Mouse (Mus musculus): Measurements from ENCODE around the gene Nr2f1. TPM values are rescaled to one million over a fixed set of nuclear protein-coding genes. Genes with fewer than 3 reads are reported as not detected.
A peak's percentile ranks its signal among the peaks of the same experiment; 100 is the strongest.
"Not testable (repeated sequence)": the region's sequence is repeated elsewhere in the genome, so short reads cannot be mapped to it uniquely, and the experiment has no call there.

Nr2f1 gene
- 4.1 and 4.6 TPM in 2 replicates for polyA plus RNA-seq (2015; fragmentation: Nextera tagmentation; extraction: Ambion mirVana)

DNA sequence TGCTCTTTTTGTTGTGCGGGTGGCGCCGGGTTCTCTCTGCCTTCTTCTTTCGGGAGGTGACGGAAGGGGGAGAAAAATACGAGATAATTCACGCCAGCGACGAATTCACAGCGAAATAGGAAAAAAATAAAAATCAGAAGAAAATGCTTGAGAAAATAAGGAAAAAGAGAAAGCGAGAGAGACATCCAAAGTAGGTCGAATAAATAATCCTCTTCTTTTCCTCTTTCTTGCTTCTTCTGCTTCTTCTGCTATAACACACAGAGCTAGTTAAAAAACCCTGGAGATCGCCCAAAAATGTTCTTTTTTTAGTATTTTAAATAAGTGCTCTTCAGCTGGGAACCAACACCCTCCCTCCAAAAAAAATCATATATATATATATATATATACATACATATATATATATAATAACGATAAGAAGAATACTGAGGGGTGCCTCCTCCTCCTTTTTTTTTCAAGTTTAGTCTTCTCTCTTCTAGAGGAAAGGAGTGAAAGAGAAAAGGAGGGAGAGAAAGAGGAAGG, at the start of gene Nr2f1:
Nr2f1 (minus strand) TSS at position 116 of the 519 bp plus-strand sequence.
- H3K27ac ChIP-seq (replicated peaks) = peak within 1 kb of the TSS; percentile 96
- H3K9ac ChIP-seq = peak within 1 kb of the TSS; percentile 93
- peak within 1 kb of the TSS; percentile 83 for H3K4me3 ChIP-seq
- peaks cover 36% of the 10 kb centered on the region for H3K27me3 ChIP-seq (replicated peaks)
- H3K4me1 ChIP-seq = peaks cover 25% of the 10 kb centered on the region
- H3K4me2 ChIP-seq = peak within 1 kb of the TSS; percentile 91
- WGBS = under 1% methylated on average over 14 of the region's 14 CpGs
- no peaks in the 10 kb centered on the region for H3K9me3 ChIP-seq
- ATAC-seq (ENCODE audit: extremely low read depth, insufficient number of reproducible peaks, low FRiP score, low TSS enrichment) = no peak
- 0 out of 2 replicates have a peak, but pooled peaks cover 5% of the 10 kb centered on the region for H3K36me3 ChIP-seq

DNA sequence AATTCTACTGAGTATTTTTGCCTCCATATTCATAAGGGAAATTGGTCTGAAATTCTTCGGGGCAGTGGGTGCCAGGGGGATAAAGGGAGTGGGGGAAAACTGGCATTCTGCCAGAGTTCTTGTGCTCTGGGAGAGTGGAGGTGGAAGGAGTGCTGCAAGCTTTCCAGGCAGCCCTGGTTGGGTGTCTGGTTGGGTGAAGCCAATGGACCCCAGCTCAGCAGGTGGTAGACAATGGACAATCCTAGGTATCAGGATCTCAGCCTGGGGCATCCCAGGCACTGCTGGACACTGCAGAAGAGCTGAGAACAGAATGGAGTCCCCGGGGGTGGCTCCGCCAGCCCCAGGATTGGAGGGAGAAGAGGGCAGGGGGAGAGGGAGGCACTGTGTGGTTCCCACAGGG, 22.1 kb upstream of the Nr2f1 start:
- Histone ChIP-seq H3K4me1 (no peaks in the 10 kb centered on the region), H3K9ac (no peak overlapping the region), H3K36me3 (no peaks in the 10 kb centered on the region), H3K4me3 (no peak overlapping the region), H3K27ac (replicated peaks) (no peak overlapping the region), H3K27me3 (replicated peaks) (no peaks in the 10 kb centered on the region), H3K4me2 (no peak overlapping the region), H3K9me3 (no peaks in the 10 kb centered on the region)
- ATAC-seq (ENCODE audit: extremely low read depth, insufficient number of reproducible peaks, low FRiP score, low TSS enrichment) = no peak
- whole genome bisulfite sequencing = 71% methylated on average over 3 of the region's 3 CpGs

DNA sequence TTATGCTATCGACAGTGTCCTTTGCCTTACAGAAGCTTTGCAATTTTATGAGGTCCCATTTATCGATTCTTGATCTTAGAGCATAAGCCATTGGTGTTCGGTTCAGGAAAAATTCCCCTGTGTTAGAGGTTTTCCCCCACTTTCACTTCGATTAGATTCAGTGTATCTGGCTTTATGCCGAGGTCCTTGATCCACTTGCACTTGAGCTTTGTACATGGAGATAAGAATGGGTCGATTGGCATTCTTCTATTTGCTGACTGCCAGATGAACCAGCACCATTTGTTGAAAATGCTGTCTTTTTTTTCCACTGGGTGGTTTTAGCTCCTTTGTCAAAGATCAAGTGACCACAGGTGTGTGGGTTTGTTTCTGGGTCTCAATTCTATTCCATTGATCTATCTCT, 20.7 kb upstream of the Nr2f1 start:
- ATAC-seq (ENCODE audit: extremely low read depth, insufficient number of reproducible peaks, low FRiP score, low TSS enrichment); H3K27ac ChIP-seq (replicated peaks); H3K4me3 ChIP-seq; H3K4me2 ChIP-seq; H3K9ac ChIP-seq; H3K4me1 ChIP-seq; H3K36me3 ChIP-seq; H3K27me3 ChIP-seq (replicated peaks); H3K9me3 ChIP-seq: not testable (repeated sequence)
- 75% methylated on average over 6 of the region's 6 CpGs for WGBS

DNA sequence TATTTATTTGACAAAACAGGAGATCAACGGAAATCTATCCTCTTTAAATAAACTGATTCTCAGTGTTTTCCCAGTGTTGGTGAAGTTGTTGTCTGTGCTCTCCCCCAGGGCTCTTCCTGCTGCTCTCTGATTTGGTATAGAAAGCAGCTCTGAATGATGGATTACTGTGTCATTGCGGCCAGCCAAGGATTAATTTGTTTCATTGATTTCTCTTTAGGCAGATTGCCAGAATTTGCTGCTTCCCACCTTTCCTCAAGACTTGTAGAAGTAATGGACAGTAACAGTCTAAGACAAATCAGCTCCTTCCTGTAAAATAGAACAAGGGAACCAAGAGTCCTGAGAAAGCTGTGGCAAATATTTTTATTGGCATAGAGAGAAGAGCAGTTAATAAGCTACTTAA, 15.7 kb upstream of the Nr2f1 start:
- H3K9ac ChIP-seq = no peak overlapping the region
- no peak overlapping the region for H3K27ac ChIP-seq (replicated peaks)
- no peaks in the 10 kb centered on the region for H3K36me3 ChIP-seq
- no peak overlapping the region for H3K4me2 ChIP-seq
- ATAC-seq (ENCODE audit: extremely low read depth, insufficient number of reproducible peaks, low FRiP score, low TSS enrichment) = no peak
- H3K27me3 ChIP-seq (replicated peaks) = peaks cover 37% of the 10 kb centered on the region
- no peak overlapping the region for H3K4me3 ChIP-seq
- no peaks in the 10 kb centered on the region for H3K9me3 ChIP-seq
- 47% methylated on average over 2 of the region's 2 CpGs for WGBS
- H3K4me1 ChIP-seq = peaks cover 7% of the 10 kb centered on the region

DNA sequence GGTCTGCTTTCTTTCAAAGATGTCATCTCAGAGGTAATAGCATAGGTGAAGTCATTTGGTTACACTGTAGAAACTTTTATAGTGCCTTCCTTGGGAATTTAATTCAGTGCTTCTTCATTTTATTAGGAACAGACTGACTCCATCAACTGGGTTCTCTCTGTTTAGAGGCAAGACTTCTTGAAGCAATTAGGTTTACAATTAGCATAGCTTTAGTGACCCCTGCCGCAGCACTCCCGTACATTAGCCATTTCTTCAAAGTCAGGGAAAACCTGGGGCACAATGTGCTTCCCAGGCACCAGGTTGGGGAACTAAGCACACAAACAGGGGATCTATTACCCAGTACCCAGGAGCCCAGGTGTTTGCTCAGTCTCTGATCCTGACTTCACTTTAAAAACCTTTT, 13.6 kb upstream of the Nr2f1 start:
- ATAC-seq (ENCODE audit: extremely low read depth, insufficient number of reproducible peaks, low FRiP score, low TSS enrichment) = no peak
- H3K27ac ChIP-seq (replicated peaks) = no peak overlapping the region
- H3K4me1 ChIP-seq = peaks cover 13% of the 10 kb centered on the region
- H3K4me2 ChIP-seq = no peak overlapping the region
- H3K36me3 ChIP-seq = no peaks in the 10 kb centered on the region
- H3K9me3 ChIP-seq = no peaks in the 10 kb centered on the region
- H3K4me3 ChIP-seq = no peak overlapping the region
- WGBS = 45% methylated on average over 2 of the region's 2 CpGs
- no peak overlapping the region for H3K9ac ChIP-seq
- H3K27me3 ChIP-seq (replicated peaks) = peaks cover 57% of the 10 kb centered on the region

DNA sequence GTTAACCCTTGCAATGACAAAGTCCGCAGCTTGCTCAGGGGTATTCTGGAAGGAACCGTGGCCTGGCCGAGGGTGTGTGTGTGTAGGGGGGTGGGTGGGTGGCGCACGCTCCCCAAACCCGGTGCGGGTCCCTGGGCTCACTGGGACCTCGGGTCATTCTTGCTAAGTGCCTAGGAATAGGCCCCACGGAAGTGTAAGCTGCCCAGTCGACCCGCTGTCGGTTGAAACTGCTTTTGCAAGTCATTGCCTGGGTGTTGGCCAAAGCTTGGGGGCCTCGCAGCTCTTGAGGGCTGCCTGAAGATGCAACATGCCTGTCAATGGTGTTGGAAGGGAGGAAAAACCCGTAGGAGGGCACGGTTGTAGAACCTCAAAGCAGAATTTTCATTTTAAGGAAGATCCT, 12.6 kb upstream of the Nr2f1 start:
- WGBS = 27% methylated on average over 15 of the region's 15 CpGs
- Histone ChIP-seq H3K27me3 (replicated peaks) (peaks cover 66% of the 10 kb centered on the region), H3K9me3 (no peaks in the 10 kb centered on the region), H3K9ac (no peak overlapping the region), H3K27ac (replicated peaks) (no peak overlapping the region), H3K36me3 (no peaks in the 10 kb centered on the region), H3K4me2 (no peak overlapping the region), H3K4me1 (peaks cover 15% of the 10 kb centered on the region), H3K4me3 (no peak overlapping the region)
- ATAC-seq (ENCODE audit: extremely low read depth, insufficient number of reproducible peaks, low FRiP score, low TSS enrichment) = no peak

DNA sequence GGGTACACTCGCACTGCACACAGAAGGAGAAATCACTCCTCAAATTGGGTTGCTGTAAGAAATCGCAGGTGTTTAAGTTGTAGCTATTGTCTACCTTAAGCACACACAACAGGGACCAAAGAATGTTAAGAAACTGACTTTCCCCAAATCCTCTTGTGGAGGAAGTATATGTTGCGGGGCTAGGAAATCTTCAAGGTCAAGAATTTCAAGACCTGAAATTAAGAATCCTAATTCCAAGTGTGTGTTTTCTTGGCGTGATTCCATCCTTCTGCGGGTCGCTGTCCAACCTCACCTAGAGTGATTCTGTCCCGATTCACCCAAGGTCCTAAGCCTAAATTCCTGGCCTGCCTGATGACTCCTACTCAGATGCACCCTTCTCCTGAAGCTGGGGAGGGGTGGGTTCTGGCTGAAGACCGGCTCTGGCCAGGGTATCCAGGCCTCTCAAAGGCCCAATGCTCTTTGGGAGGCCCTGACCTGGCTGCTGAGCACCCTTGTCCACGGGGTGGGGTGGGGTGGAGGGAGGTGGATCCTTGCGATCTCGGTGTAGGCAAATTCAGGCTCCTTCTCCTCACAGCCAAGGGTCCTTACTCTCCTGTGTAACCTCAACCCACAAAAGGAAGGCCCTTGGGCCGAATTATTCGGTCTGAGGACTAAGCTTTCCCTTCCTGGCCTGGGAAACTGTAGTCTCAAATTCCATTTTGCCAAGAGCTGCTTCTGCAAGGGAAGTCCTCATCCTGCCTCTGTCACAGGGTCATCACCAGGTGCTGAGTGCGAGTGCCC, 11.9 kb upstream of the Nr2f1 start:
- peaks cover 69% of the 10 kb centered on the region for H3K27me3 ChIP-seq (replicated peaks)
- H3K4me3 ChIP-seq = no peak overlapping the region
- ATAC-seq (ENCODE audit: extremely low read depth, insufficient number of reproducible peaks, low FRiP score, low TSS enrichment) = no peak
- 25% methylated on average over 14 of the region's 14 CpGs for WGBS
- peaks cover 15% of the 10 kb centered on the region for H3K4me1 ChIP-seq
- peak overlapping the region; percentile 86; the same call in 1 of the 2 replicates for H3K4me2 ChIP-seq
- no peaks in the 10 kb centered on the region for H3K36me3 ChIP-seq
- no peaks in the 10 kb centered on the region for H3K9me3 ChIP-seq
- H3K9ac ChIP-seq = no peak overlapping the region
- H3K27ac ChIP-seq (replicated peaks) = no peak overlapping the region

DNA sequence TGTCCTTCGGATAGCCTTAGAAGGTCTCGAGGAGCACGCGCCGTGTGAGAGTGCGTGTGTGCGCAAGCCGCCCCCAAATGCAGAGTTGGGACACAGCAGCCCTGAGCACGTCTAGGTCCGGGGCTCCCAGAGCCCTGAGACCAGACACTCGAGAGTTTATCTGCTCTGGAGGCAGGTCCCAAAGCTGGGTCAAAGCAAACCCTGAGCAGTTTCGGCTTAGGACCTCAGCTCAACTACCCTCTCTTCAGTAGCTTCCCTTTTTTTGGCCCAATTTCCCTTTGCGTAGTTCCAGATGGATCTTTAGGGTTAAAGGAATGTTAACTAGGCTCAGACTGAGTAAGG, 11.2 kb upstream of the Nr2f1 start:
- H3K4me3 ChIP-seq = peak overlapping the region; percentile 52
- peaks cover 71% of the 10 kb centered on the region for H3K27me3 ChIP-seq (replicated peaks)
- no peak overlapping the region for H3K27ac ChIP-seq (replicated peaks)
- no peak for ATAC-seq (ENCODE audit: extremely low read depth, insufficient number of reproducible peaks, low FRiP score, low TSS enrichment)
- H3K4me1 ChIP-seq = peaks cover 15% of the 10 kb centered on the region
- H3K9ac ChIP-seq = peak overlapping the region; percentile 45
- 7% methylated on average over 13 of the region's 13 CpGs for WGBS
- no peaks in the 10 kb centered on the region for H3K36me3 ChIP-seq
- no peaks in the 10 kb centered on the region for H3K9me3 ChIP-seq
- peak overlapping the region; percentile 86 for H3K4me2 ChIP-seq

DNA sequence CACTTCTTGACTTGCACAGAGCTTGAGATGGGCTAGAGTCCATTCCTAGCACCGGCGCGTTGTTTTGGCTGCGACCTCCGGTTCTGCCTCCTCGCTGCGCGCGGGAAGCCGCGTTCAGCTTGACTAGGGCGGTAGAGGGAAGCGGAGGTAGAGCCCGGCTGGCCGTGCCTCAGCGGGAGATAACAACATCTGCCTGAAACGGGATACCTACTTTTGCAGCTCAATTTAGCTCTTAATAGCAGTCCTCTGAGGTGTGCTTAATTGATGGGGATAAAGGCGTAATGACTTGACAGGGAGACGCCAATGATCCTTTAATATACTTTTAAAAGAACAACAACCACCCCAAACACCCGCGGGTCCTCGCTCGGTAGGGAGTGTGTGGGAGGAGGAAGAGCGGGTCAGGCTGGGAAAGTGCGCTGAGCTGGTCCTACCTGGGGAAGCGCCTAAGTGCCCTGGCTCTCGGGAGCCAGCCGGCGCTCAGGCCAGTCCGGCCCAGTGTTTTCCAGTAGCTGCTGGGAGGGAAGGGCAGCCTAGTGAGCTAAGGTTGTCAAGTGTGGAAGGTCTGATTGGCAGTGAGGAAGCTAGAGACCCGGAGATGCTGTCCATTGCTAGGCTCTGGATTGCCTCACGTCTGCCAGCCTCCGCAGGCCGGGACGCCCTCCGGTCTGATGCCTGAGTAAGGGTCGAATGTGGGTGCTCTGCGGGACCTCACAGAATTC, 10.6 kb upstream of the Nr2f1 start:
- H3K27me3 ChIP-seq (replicated peaks) = peaks cover 76% of the 10 kb centered on the region
- no peaks in the 10 kb centered on the region for H3K9me3 ChIP-seq
- H3K4me3 ChIP-seq = peak overlapping the region; percentile 52
- H3K36me3 ChIP-seq = no peaks in the 10 kb centered on the region
- ATAC-seq (ENCODE audit: extremely low read depth, insufficient number of reproducible peaks, low FRiP score, low TSS enrichment) = no peak
- H3K4me1 ChIP-seq = peaks cover 15% of the 10 kb centered on the region
- peak overlapping the region; percentile 45 for H3K9ac ChIP-seq
- WGBS = under 1% methylated on average over 38 of the region's 38 CpGs
- no peak overlapping the region for H3K27ac ChIP-seq (replicated peaks)
- H3K4me2 ChIP-seq = peak overlapping the region; percentile 86

DNA sequence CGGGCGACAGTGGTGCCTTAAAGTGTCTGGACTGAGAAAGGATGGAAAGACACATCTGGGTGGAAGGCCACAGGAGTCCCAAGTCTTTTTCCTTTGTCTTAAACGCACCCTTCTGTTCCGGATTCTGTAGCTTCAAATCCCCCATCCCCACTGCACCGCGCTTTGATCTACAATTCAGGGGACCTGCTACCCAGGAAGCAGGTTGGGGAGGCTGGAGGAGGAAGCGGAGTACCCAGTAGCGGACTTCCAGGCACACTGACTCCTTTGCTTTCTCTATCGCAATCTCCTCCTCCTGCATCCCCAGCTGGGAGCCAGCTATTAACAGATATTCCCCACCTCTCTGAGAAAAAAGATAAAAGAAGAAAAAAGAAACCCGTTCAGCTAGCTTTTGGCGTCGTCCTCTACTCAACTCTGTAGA, 10.1 kb upstream of the Nr2f1 start:
- Histone ChIP-seq H3K9me3 (no peaks in the 10 kb centered on the region), H3K27me3 (replicated peaks) (peaks cover 80% of the 10 kb centered on the region), H3K4me2 (peak overlapping the region; percentile 86), H3K27ac (replicated peaks) (no peak overlapping the region), H3K9ac (peak overlapping the region; percentile 45; the same call in 1 of the 2 replicates), H3K36me3 (no peaks in the 10 kb centered on the region), H3K4me3 (peak overlapping the region; percentile 52), H3K4me1 (peaks cover 15% of the 10 kb centered on the region)
- no peak for ATAC-seq (ENCODE audit: extremely low read depth, insufficient number of reproducible peaks, low FRiP score, low TSS enrichment)
- 2% methylated on average over 12 of the region's 12 CpGs for whole genome bisulfite sequencing

DNA sequence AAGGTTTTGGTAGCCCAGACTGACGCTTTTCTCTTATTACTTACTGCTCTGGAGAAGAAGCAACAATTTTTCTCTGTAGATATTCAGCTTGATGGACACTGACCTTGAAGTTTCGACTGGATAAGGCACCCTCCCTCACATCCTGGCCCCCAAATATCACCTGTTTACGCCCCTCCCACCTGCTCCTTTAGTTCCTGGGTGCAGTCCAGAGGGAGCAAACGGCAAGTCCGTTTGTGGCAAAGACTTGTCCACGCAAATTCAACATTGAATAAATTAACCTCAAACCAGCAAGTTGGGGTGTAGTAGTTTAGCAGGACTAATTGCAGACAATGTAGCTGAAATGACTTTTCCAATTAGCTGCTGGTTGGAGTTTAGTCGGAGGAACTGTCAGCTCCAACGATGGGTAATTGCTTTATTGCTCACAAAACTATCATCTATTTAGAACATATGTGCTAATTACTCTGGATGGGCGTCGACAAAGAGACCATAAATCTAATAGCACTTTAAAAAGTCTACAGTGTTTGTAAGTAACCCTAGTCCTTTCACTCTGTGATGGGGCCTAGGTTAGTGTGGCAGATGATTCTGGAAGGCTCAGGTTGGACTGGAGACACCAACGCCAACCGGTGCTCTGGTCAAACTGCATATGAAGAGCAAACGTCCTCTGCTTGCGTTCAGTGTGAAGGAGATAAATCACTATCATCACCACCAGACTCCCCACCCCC, 9.3 kb upstream of the Nr2f1 start:
- Histone ChIP-seq H3K4me2 (peak overlapping the region; percentile 86; the same call in 1 of the 2 replicates), H3K27me3 (replicated peaks) (peaks cover 86% of the 10 kb centered on the region), H3K36me3 (no peaks in the 10 kb centered on the region), H3K4me1 (peaks cover 15% of the 10 kb centered on the region), H3K9ac (no peak overlapping the region), H3K9me3 (no peaks in the 10 kb centered on the region), H3K4me3 (no peak overlapping the region), H3K27ac (replicated peaks) (no peak overlapping the region)
- no peak for ATAC-seq (ENCODE audit: extremely low read depth, insufficient number of reproducible peaks, low FRiP score, low TSS enrichment)
- 33% methylated on average over 14 of the region's 14 CpGs for WGBS

Measured in heart, embryonic 13.5 days (tissue).